Mouse (Mus musculus): ENCODE data around the gene Ndufa13. TPM values are rescaled to one million over a fixed set of nuclear protein-coding genes. Genes with fewer than 3 reads are reported as not detected.

The Ndufa13 gene
- total RNA-seq, 2 experiments from 2014 or later = 76.7 to 107 TPM

DNA sequence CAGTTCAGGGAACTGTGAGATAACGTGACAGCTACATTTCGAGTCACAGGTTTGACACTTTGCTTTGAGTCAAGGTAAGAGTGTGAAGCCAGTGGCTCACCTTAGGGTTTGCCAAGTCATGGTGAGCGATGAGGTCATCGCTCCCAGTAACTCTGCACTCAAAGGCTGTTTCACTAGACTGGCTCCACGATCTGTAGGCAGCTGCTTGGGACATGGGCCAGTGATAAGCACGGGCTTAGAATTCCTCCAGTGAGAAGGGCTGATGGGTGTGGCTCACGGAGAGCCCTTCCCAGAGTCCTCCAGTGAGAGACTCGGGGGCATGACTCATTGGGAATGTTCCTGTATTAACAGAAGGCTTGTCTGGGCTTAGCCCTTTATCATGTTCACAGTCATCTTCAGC, 53.4 kb downstream of the Ndufa13 start:
- no peak for ATAC-seq (replicated peaks; ENCODE audit: poor library complexity, severe bottlenecking)

DNA sequence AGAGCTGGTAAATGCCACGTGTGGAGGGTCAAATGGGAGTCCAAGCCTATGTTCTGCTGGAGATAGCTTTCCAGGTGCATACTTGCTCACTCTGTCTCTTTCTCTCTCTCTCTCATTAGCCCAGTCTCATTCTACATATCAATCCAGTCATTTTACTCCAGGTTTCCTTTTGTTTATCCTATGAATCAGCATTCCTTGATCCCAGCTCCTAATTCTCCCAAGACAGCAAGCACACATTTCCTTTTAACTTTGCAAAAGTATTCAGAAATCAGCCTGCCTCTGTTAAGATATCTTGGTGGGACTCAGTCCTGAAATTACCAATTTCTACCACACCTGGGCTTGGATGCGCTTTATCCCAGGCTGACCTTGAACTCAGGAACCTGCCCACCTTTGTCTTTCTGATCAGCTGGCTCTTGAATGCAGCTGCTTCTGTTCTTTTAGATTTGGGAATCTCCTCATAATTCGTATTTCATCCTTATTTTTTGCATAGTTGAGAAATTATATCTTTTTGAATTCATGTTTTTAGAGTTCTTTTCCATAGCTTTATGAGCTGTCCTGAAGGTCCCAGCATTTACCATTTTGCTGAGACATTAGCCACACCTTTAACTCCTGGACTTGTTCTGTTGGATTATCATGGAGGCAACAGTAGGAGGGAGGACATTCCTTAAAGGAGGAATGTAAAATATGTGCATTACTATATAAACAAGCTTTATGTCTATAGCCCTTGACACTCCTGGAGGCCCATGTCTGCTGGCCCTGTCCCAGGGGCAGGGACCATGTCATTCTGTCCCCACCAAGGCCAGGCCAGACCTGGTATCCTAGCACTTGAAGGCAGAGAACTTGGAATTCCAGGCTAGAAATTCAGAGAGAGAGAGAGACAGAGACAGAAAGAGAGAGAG, 54.9 kb downstream of the Ndufa13 start:
- ATAC-seq (replicated peaks; ENCODE audit: poor library complexity, severe bottlenecking) = no peak

Other genes with a start within 250 kb of the Ndufa13 start
- gene Zfp964, start 248.1 kb downstream of the Ndufa13 start, total RNA-seq (2014; fragmentation: Nextera tagmentation) = not detected in 2 replicates
- 0.13 TPM in 1 of 2 replicates, not detected in the other for gene Zfp964, start 248.1 kb downstream of the Ndufa13 start, total RNA-seq (2017)
- 12.5 and 22.8 TPM in 2 replicates for gene Zfp869, start 191.8 kb downstream of the Ndufa13 start, total RNA-seq (2014; fragmentation: Nextera tagmentation)
- 22.8 and 26.0 TPM in 2 replicates for gene Zfp869, start 191.8 kb downstream of the Ndufa13 start, total RNA-seq (2017)
- gene Zfp963, start 152.6 kb downstream of the Ndufa13 start, total RNA-seq (2014; fragmentation: Nextera tagmentation) = 1.7 and 9.8 TPM in 2 replicates
- 2.2 TPM in 2 replicates for gene Zfp963, start 152.6 kb downstream of the Ndufa13 start, total RNA-seq (2017)
- gene Gm20422, start 127.7 kb downstream of the Ndufa13 start, total RNA-seq (2014; fragmentation: Nextera tagmentation) = not detected in 2 replicates
- gene Gm20422, start 127.7 kb downstream of the Ndufa13 start, total RNA-seq (2017) = 4.1 TPM in 1 of 2 replicates, not detected in the other
- gene Atp13a1, start 111.4 kb downstream of the Ndufa13 start, total RNA-seq (2014; fragmentation: Nextera tagmentation) = 33.3 and 43.5 TPM in 2 replicates
- gene Atp13a1, start 111.4 kb downstream of the Ndufa13 start, total RNA-seq (2017) = 18.5 and 19.1 TPM in 2 replicates
- 25.1 and 35.3 TPM in 2 replicates for gene Zfp866, start 111.4 kb downstream of the Ndufa13 start, total RNA-seq (2014; fragmentation: Nextera tagmentation)
- gene Zfp866, start 111.4 kb downstream of the Ndufa13 start, total RNA-seq (2017) = 17.9 and 18.3 TPM in 2 replicates
- 53.7 and 60.9 TPM in 2 replicates for gene Gmip, start 93.9 kb downstream of the Ndufa13 start, total RNA-seq (2014; fragmentation: Nextera tagmentation)
- gene Gmip, start 93.9 kb downstream of the Ndufa13 start, total RNA-seq (2017) = 26.4 and 43.8 TPM in 2 replicates
- gene Lpar2, start 80.1 kb downstream of the Ndufa13 start, total RNA-seq (2014; fragmentation: Nextera tagmentation) = 3.0 and 9.3 TPM in 2 replicates
- 1.5 and 1.9 TPM in 2 replicates for gene Lpar2, start 80.1 kb downstream of the Ndufa13 start, total RNA-seq (2017)
- 7.0 and 25.1 TPM in 2 replicates for gene Pbx4, start 70.1 kb downstream of the Ndufa13 start, total RNA-seq (2014; fragmentation: Nextera tagmentation)
- gene Pbx4, start 70.1 kb downstream of the Ndufa13 start, total RNA-seq (2017) = 5.6 and 9.3 TPM in 2 replicates
- not detected in 2 replicates for gene Cilp2, start 14.9 kb downstream of the Ndufa13 start, total RNA-seq (2014; fragmentation: Nextera tagmentation)
- gene Cilp2, start 14.9 kb downstream of the Ndufa13 start, total RNA-seq (2017) = not detected in 2 replicates
- 0.73 TPM in 1 of 2 replicates, not detected in the other for gene Tssk6, start 374 bp downstream of the Ndufa13 start, total RNA-seq (2014; fragmentation: Nextera tagmentation)
- 1.5 and 2.5 TPM in 2 replicates for gene Tssk6, start 374 bp downstream of the Ndufa13 start, total RNA-seq (2017)
- gene Yjefn3, start 154 bp upstream of the Ndufa13 start, total RNA-seq (2014; fragmentation: Nextera tagmentation) = 2.7 TPM in 1 of 2 replicates, not detected in the other
- not detected in 2 replicates for gene Yjefn3, start 154 bp upstream of the Ndufa13 start, total RNA-seq (2017)
- gene Gatad2a, start 93.8 kb upstream of the Ndufa13 start, total RNA-seq (2014; fragmentation: Nextera tagmentation) = 51.7 and 69.2 TPM in 2 replicates
- gene Gatad2a, start 93.8 kb upstream of the Ndufa13 start, total RNA-seq (2017) = 47.5 and 58.2 TPM in 2 replicates
- 29.9 and 34.9 TPM in 2 replicates for gene Mau2, start 140.2 kb upstream of the Ndufa13 start, total RNA-seq (2014; fragmentation: Nextera tagmentation)
- 27.3 and 29.0 TPM in 2 replicates for gene Mau2, start 140.2 kb upstream of the Ndufa13 start, total RNA-seq (2017)
- 18.4 and 22.6 TPM in 2 replicates for gene Sugp1, start 140.3 kb upstream of the Ndufa13 start, total RNA-seq (2014; fragmentation: Nextera tagmentation)
- 24.3 and 26.0 TPM in 2 replicates for gene Sugp1, start 140.3 kb upstream of the Ndufa13 start, total RNA-seq (2017)
- gene Tm6sf2, start 170.4 kb upstream of the Ndufa13 start, total RNA-seq (2014; fragmentation: Nextera tagmentation) = 3.9 TPM in 1 of 2 replicates, not detected in the other
- gene Tm6sf2, start 170.4 kb upstream of the Ndufa13 start, total RNA-seq (2017) = not detected in 2 replicates
- not detected in 2 replicates for gene Hapln4, start 180.9 kb upstream of the Ndufa13 start, total RNA-seq (2014; fragmentation: Nextera tagmentation)
- gene Hapln4, start 180.9 kb upstream of the Ndufa13 start, total RNA-seq (2017) = not detected in 2 replicates
- gene Ncan, start 218.3 kb upstream of the Ndufa13 start, total RNA-seq (2014; fragmentation: Nextera tagmentation) = not detected in 2 replicates
- gene Ncan, start 218.3 kb upstream of the Ndufa13 start, total RNA-seq (2017) = not detected in 2 replicates
- 37.0 and 64.5 TPM in 2 replicates for gene Nr2c2ap, start 228.8 kb upstream of the Ndufa13 start, total RNA-seq (2014; fragmentation: Nextera tagmentation)
- gene Nr2c2ap, start 228.8 kb upstream of the Ndufa13 start, total RNA-seq (2017) = 8.7 and 9.4 TPM in 2 replicates
- 4.8 and 6.9 TPM in 2 replicates for gene Rfxank, start 236.6 kb upstream of the Ndufa13 start, total RNA-seq (2014; fragmentation: Nextera tagmentation)
- 5.9 and 11.6 TPM in 2 replicates for gene Rfxank, start 236.6 kb upstream of the Ndufa13 start, total RNA-seq (2017)
- gene Borcs8, start 236.9 kb upstream of the Ndufa13 start, total RNA-seq (2014; fragmentation: Nextera tagmentation) = 26.6 and 53.7 TPM in 2 replicates
- 34.3 and 40.0 TPM in 2 replicates for gene Borcs8, start 236.9 kb upstream of the Ndufa13 start, total RNA-seq (2017)
- gene Mef2b, start 237.2 kb upstream of the Ndufa13 start, total RNA-seq (2014; fragmentation: Nextera tagmentation) = not detected in 2 replicates
- gene Mef2b, start 237.2 kb upstream of the Ndufa13 start, total RNA-seq (2017) = not detected in 2 replicates